Mouse (Mus musculus): Measurements from ENCODE around the gene Myh10. TPM values are rescaled to one million over a fixed set of nuclear protein-coding genes. Genes with fewer than 3 reads are reported as not detected.

The Myh10 gene
- polyA plus RNA-seq, 1 experiment, result 5.9 TPM

DNA sequence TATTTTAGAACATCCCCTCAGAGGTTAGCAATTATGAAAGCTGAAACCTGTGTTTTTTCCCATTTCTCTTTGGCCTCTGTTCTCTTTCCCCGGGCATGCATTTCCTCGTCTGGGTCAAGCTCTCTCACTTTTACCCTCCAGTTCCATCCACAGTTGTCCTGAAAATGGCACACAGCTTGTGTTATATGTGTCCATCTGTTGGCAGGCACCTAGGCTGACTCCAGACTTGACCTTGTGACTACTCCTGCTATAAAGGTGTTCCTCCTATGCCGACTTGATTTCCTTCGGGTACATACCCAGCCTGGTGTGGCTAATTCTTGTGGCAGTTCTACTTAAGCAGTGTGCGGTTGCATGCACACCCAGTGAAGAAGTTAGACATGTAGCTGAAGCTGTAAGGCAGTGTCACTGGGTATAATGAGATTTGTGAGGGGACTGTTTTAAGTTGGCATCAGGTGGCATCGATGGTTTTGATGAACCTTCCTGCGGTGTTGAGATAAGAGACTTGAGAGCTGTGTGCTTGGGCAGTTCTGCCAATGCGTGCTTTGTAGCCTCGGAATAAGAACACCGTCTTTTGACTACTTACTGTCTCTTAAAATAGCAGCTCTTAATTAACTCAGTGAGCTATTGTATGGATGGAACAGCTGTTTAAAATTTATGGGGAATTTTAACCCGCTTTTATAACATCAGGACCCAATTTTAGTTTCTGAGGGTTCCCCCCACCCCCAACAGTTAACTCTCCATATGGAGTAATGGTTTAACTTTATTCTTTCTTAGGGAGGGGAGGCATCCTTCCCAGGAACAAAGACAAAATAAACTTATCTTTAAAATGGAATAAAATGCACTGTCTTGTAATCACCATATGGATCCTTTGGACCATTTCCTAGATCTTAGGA is 65.3 kb downstream of the Myh10 start:
- WGBS, result 84% methylated on average over 11 of the region's 11 CpGs
- H3K27ac ChIP-seq (ENCODE audit: insufficient read depth, low read length), result no peak overlapping the region
- no peak for DNase-seq (ENCODE audit: low read depth in 1 of 2, low spot score in 2 of 2)
- H3K36me3 ChIP-seq (ENCODE audit: control insufficient read depth, insufficient read depth, low read length), result no peaks in the 10 kb centered on the region
- H3K27me3 ChIP-seq (ENCODE audit: control insufficient read depth, insufficient read depth, low read length), result no peaks in the 10 kb centered on the region
- no peak overlapping the region for H3K4me3 ChIP-seq (ENCODE audit: extremely low read depth, insufficient read depth, insufficient read length)
- TF ChIP-seq POLR2A (IDR thresholded peaks at IDR 0.05; ENCODE audit: low read depth, low read length) (no peak), CTCF (IDR thresholded peaks at IDR 0.05; ENCODE audit: extremely low read depth, insufficient read depth, insufficient read length, insufficient replicate concordance) (no peak)
- H3K4me1 ChIP-seq (ENCODE audit: control insufficient read depth, insufficient read depth, insufficient read length), result no peaks in the 10 kb centered on the region

DNA sequence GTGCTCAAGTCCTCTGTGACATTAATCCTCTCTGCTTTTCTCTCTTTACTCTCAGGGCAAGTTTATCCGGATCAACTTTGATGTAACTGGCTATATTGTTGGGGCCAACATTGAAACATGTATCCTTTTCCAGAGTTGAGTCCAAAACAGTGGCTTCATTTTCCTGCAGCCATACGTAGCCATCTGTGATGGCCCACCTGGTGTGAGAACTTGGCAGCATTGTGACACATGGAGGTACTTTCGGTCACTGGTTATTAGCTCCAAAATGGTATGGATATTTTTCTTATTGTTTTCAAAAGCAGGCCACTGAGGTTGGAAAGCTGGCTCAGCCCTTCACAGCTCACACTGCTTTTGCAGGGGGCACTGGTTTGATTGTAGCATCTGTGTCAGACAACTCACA is 68.3 kb downstream of the Myh10 start:
- Histone ChIP-seq H3K4me3 (ENCODE audit: extremely low read depth, insufficient read depth, insufficient read length) (no peak overlapping the region), H3K27me3 (ENCODE audit: control insufficient read depth, insufficient read depth, low read length) (no peaks in the 10 kb centered on the region), H3K4me1 (ENCODE audit: control insufficient read depth, insufficient read depth, insufficient read length) (no peaks in the 10 kb centered on the region), H3K27ac (ENCODE audit: insufficient read depth, low read length) (no peak overlapping the region), H3K36me3 (ENCODE audit: control insufficient read depth, insufficient read depth, low read length) (no peaks in the 10 kb centered on the region)
- TF ChIP-seq CTCF (IDR thresholded peaks at IDR 0.05; ENCODE audit: extremely low read depth, insufficient read depth, insufficient read length, insufficient replicate concordance), result no peak
- no peak for TF ChIP-seq POLR2A (IDR thresholded peaks at IDR 0.05; ENCODE audit: low read depth, low read length)
- 95% methylated on average over 3 of the region's 3 CpGs for WGBS
- DNase-seq (ENCODE audit: low read depth in 1 of 2, low spot score in 2 of 2), result no peak

DNA sequence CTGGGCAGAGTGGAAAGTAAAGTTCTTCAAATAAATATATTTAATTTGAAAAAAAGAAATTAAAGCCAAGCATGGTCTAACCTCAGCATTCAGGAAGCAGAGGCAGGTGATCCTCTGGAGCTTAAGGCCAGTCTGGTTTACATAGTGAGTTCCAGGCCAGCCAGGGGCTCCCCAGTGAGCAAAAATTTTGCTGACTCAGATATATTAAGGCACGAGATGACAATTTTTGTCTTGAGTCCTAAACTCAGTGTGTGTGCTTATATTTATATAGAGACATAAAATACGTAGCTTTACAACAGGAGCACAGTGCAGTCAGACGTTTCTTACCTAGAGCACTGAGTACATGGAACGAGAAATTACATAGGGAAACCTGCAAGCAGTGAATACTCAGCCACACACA is 69.8 kb downstream of the Myh10 start:
- no peak for DNase-seq (ENCODE audit: low read depth in 1 of 2, low spot score in 2 of 2)
- H3K27me3 ChIP-seq (ENCODE audit: control insufficient read depth, insufficient read depth, low read length), result no peaks in the 10 kb centered on the region
- TF ChIP-seq POLR2A (IDR thresholded peaks at IDR 0.05; ENCODE audit: low read depth, low read length) (no peak), CTCF (IDR thresholded peaks at IDR 0.05; ENCODE audit: extremely low read depth, insufficient read depth, insufficient read length, insufficient replicate concordance) (no peak)
- H3K36me3 ChIP-seq (ENCODE audit: control insufficient read depth, insufficient read depth, low read length), result no peaks in the 10 kb centered on the region
- H3K27ac ChIP-seq (ENCODE audit: insufficient read depth, low read length), result no peak overlapping the region
- WGBS, result 86% methylated on average over 4 of the region's 4 CpGs
- H3K4me3 ChIP-seq (ENCODE audit: extremely low read depth, insufficient read depth, insufficient read length), result no peak overlapping the region
- H3K4me1 ChIP-seq (ENCODE audit: control insufficient read depth, insufficient read depth, insufficient read length), result no peaks in the 10 kb centered on the region

DNA sequence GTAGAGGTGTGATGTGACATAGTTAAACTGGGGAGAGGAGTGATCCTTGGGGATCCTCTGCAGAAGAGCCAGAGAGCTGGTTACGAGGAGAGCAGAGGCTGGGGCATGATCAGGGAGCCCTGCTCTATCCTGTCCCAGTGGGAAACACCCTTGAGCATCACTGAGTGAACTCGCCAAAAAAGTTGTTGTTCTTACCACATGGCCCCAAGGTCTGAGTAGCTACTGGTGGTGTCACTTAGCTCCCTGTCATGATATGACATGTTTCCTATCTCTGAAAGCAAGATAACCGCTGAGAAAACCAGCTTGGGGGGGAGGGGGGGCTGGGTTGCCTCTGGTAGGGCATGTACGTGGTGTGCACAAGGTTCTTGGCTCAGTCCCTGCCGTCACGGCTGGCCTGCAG is 70.3 kb downstream of the Myh10 start:
- H3K4me3 ChIP-seq (ENCODE audit: extremely low read depth, insufficient read depth, insufficient read length), result no peak overlapping the region
- TF ChIP-seq POLR2A (IDR thresholded peaks at IDR 0.05; ENCODE audit: low read depth, low read length) (no peak), CTCF (IDR thresholded peaks at IDR 0.05; ENCODE audit: extremely low read depth, insufficient read depth, insufficient read length, insufficient replicate concordance) (no peak)

DNA sequence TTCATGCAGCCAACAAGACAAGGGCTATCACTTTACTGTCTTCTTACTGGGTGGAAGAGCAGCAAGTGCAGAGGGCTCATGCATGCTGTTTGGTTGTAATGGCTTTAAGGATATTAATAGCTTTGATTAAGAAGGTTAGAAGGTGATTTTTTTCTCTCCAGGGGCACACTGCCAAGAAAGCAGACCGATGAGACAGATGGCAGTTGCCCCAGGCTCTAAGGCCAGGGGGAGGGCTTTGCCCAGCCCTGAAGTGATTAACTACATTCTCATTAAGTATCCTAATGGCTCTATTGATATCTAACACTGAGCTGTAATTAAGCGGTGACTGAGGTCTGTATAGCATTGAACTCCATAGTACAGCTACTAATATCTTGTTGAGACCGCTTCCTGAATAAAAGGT is 73.3 kb downstream of the Myh10 start:
- no peak overlapping the region for H3K4me3 ChIP-seq (ENCODE audit: extremely low read depth, insufficient read depth, insufficient read length)
- TF ChIP-seq POLR2A (IDR thresholded peaks at IDR 0.05; ENCODE audit: low read depth, low read length), result no peak
- no peak for TF ChIP-seq CTCF (IDR thresholded peaks at IDR 0.05; ENCODE audit: extremely low read depth, insufficient read depth, insufficient read length, insufficient replicate concordance)
- no peaks in the 10 kb centered on the region for H3K36me3 ChIP-seq (ENCODE audit: control insufficient read depth, insufficient read depth, low read length)
- 79% methylated on average over 3 of the region's 3 CpGs for WGBS
- H3K4me1 ChIP-seq (ENCODE audit: control insufficient read depth, insufficient read depth, insufficient read length), result no peaks in the 10 kb centered on the region
- H3K27me3 ChIP-seq (ENCODE audit: control insufficient read depth, insufficient read depth, low read length), result no peaks in the 10 kb centered on the region
- DNase-seq (ENCODE audit: low read depth in 1 of 2, low spot score in 2 of 2), result no peak
- no peak overlapping the region for H3K27ac ChIP-seq (ENCODE audit: insufficient read depth, low read length)

More for the DNA sequence above, 70.3 kb downstream of the Myh10 start:
- Histone ChIP-seq H3K4me1 (ENCODE audit: control insufficient read depth, insufficient read depth, insufficient read length) (no peaks in the 10 kb centered on the region), H3K36me3 (ENCODE audit: control insufficient read depth, insufficient read depth, low read length) (no peaks in the 10 kb centered on the region), H3K27ac (ENCODE audit: insufficient read depth, low read length) (no peak overlapping the region), H3K27me3 (ENCODE audit: control insufficient read depth, insufficient read depth, low read length) (no peaks in the 10 kb centered on the region)
- no peak for DNase-seq (ENCODE audit: low read depth in 1 of 2, low spot score in 2 of 2)
- WGBS, result 82% methylated on average over 6 of the region's 6 CpGs

DNA sequence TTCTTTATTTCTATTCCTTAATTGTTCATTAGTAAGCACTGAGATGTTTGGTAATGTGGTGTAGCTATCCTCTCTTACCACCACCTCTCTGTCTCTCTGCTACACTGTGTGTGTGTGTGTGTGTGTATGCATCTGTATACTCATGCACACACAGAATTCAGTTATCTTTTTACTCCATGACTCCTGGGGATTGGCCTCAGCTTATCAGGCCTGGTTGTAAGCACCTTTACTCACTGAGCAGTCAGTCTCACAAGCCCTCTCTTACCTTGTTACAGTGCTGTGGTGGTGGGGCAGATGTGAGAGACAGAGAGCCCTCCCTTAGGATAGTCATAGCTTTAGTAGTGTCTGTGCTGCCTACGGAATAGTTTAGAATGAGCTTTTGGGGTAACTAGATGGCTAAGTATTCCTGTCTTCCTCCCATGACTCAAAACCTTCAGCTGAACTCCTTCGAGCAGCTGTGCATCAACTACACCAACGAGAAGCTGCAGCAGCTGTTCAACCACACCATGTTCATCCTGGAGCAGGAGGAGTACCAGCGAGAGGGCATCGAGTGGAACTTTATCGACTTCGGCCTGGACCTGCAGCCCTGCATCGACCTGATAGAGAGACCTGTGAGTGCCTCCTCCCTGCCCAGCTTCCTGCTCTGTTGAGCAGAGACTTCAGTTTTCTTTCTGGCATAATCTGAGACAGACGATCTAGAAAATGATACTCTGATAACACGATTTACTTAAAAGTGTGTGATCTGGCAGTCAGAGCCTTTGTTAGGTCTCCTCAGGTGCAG is 76.6 kb downstream of the Myh10 start:
- Histone ChIP-seq H3K36me3 (ENCODE audit: control insufficient read depth, insufficient read depth, low read length) (no peaks in the 10 kb centered on the region), H3K27me3 (ENCODE audit: control insufficient read depth, insufficient read depth, low read length) (no peaks in the 10 kb centered on the region), H3K4me1 (ENCODE audit: control insufficient read depth, insufficient read depth, insufficient read length) (no peaks in the 10 kb centered on the region), H3K4me3 (ENCODE audit: extremely low read depth, insufficient read depth, insufficient read length) (no peak overlapping the region), H3K27ac (ENCODE audit: insufficient read depth, low read length) (0 out of 2 replicates have a peak overlapping the region, but pooled peaks have one; percentile 24)
- TF ChIP-seq CTCF (IDR thresholded peaks at IDR 0.05; ENCODE audit: extremely low read depth, insufficient read depth, insufficient read length, insufficient replicate concordance), result no peak
- TF ChIP-seq POLR2A (IDR thresholded peaks at IDR 0.05; ENCODE audit: low read depth, low read length), result no peak
- 59% methylated on average over 10 of the region's 10 CpGs for WGBS
- no peak for DNase-seq (ENCODE audit: low read depth in 1 of 2, low spot score in 2 of 2)

All from spleen, adult 2 months (tissue).